In the genomic region with DNA sequence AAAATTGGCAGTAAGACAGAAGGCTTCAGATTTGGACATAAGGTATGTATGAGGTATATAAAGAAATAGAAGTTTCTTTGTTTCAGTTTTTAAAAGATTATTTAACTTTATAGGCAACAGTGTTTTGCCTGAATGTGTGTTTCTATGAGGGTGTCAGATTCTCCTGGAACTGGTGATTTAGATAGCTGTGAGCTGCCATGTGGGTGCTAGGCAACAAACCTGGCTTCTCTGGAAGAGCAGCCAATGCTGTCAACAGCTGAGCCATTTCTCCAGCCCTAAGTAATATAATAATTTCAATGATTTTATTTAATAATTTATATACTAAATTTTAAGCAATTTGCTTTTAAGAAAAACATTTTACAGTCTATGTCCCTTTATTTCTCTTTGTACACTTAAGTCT, we compare ENCODE assay signal across 22 mouse cellular contexts.
DNase-seq lines count a peak whose midpoint lies in the region; ATAC-seq and TF ChIP-seq lines count a peak whose summit lies in the region.
"Had no signal": no experiment of that assay in that cellular context is flagged by ENCODE, and none has a peak within 500 bp of the region (broad histone marks: within the 10 kb centered on the region; RNA-seq: fewer than 3 reads in every experiment).

No protein-coding gene starts in this region.

- DNase-seq in cerebellum, postnatal 10 days: peak; percentile 3 to 9
- DNase-seq in cerebellum, adult 2 months: no peak
- peak; percentile 23 for DNase-seq in layer of hippocampus, adult 11-12 months (ENCODE audit: low spot score)
- no peak for DNase-seq in layer of hippocampus, postnatal 25 days (ENCODE audit: extremely low spot score in 1 of 2, low spot score in 1 of 2)
- peak; percentile 51 for DNase-seq in brain, embryonic 14.5 days (ENCODE audit: low read depth)
- DNase-seq in telencephalon, adult 2 months (ENCODE audit: low read depth, low spot score): peak; percentile 44
- DNase-seq: adrenal gland, postnatal 10 days; B cell, adult 2 months; cerebellum, adult 18-20 months; cerebellum, postnatal 14 days; embryo, embryonic 11 days; gastrocnemius, postnatal 10 days; heart, adult 2 months had no signal

- H3K4me2 ChIP-seq in heart, embryonic 11.5 days: no peak overlapping the region
- H3K4me2 ChIP-seq: embryonic facial prominence, embryonic 15.5 days; heart, embryonic 12.5 days; hindbrain, embryonic 14.5 days had no signal

- no peak for TF ChIP-seq POLR2A in cerebellum, adult 2 months (IDR thresholded peaks at IDR 0.05; ENCODE audit: borderline replicate concordance, insufficient read depth, low read length)
- TF ChIP-seq POLR2A in brain, embryonic 14.5 days (IDR thresholded peaks at IDR 0.05; ENCODE audit: borderline replicate concordance, extremely low read depth, insufficient read depth, insufficient read length, poor library complexity, severe bottlenecking): no peak

- no peaks in the 10 kb centered on the region for H3K4me1 ChIP-seq in cerebellum, adult 2 months (ENCODE audit: control insufficient read depth, insufficient read depth, low read length)
- H3K4me1 ChIP-seq in heart, embryonic 11.5 days (ENCODE audit: control insufficient read depth, insufficient read depth, low read length): no peaks in the 10 kb centered on the region
- H3K4me1 ChIP-seq: embryonic facial prominence, embryonic 15.5 days; forebrain, embryonic 10.5 days; heart, embryonic 12.5 days; hindbrain, embryonic 10.5 days had no signal

- no peak overlapping the region for H3K4me3 ChIP-seq in cerebellum, adult 2 months (replicated peaks; ENCODE audit: insufficient read depth, low read depth, low read length)
- H3K4me3 ChIP-seq in heart, embryonic 11.5 days (ENCODE audit: low read depth, low read length): no peak overlapping the region
- H3K4me3 ChIP-seq: embryonic facial prominence, embryonic 15.5 days; erythroblast, embryonic 14.5 days; forebrain, embryonic 10.5 days; heart, adult 2 months; heart, embryonic 12.5 days; hindbrain, embryonic 10.5 days had no signal

- H3K27me3 ChIP-seq in cerebellum, adult 2 months (ENCODE audit: control insufficient read depth, insufficient read depth, low read length): no peaks in the 10 kb centered on the region
- no peaks in the 10 kb centered on the region for H3K27me3 ChIP-seq in heart, embryonic 11.5 days (ENCODE audit: control insufficient read depth, insufficient read depth, low read length)
- H3K27me3 ChIP-seq: embryonic facial prominence, embryonic 15.5 days; heart, embryonic 12.5 days had no signal

- H3K9me3 ChIP-seq in heart, embryonic 11.5 days (replicated peaks; ENCODE audit: control insufficient read depth, low read length): no peaks in the 10 kb centered on the region
- H3K9me3 ChIP-seq: embryonic facial prominence, embryonic 15.5 days; forebrain, embryonic 10.5 days; G1E; heart, embryonic 12.5 days; hindbrain, embryonic 10.5 days had no signal

- H3K36me3 ChIP-seq in heart, embryonic 11.5 days (ENCODE audit: control insufficient read depth, insufficient read depth, low read length): no peaks in the 10 kb centered on the region

- no peak overlapping the region for H3K27ac ChIP-seq in cerebellum, adult 2 months (ENCODE audit: insufficient read depth, low read length)
- H3K27ac ChIP-seq in heart, embryonic 11.5 days (ENCODE audit: low read depth, low read length): no peak overlapping the region
- H3K27ac ChIP-seq: embryonic facial prominence, embryonic 15.5 days; forebrain, embryonic 10.5 days; heart, adult 2 months; hindbrain, embryonic 10.5 days; hindbrain, embryonic 14.5 days had no signal

- no peak for ATAC-seq in heart, embryonic 11.5 days (replicated peaks; ENCODE audit: insufficient number of reproducible peaks, low FRiP score, low TSS enrichment)
- ATAC-seq: CD4-positive, CD25-positive, alpha-beta regulatory T cell, adult 4 months had no signal

- no peak for TF ChIP-seq CTCF in cerebellum, adult 2 months (IDR thresholded peaks at IDR 0.05; ENCODE audit: borderline replicate concordance, insufficient read depth, low read depth, low read length)
- no peak for TF ChIP-seq CTCF in brain, embryonic 14.5 days (IDR thresholded peaks at IDR 0.05; ENCODE audit: borderline replicate concordance, extremely low read depth, insufficient read depth, insufficient read length)

- H3K9ac ChIP-seq in heart, embryonic 11.5 days (ENCODE audit: low read depth, low read length): no peak overlapping the region
- H3K9ac ChIP-seq: embryonic facial prominence, embryonic 15.5 days; heart, embryonic 12.5 days; hindbrain, embryonic 14.5 days had no signal

Comparison
In these comparisons a context has a peak if more than half of its experiments do, and no peak if none do; other contexts are left out.
1. DNase-seq: peak in cerebellum, postnatal 10 days (2 of 2), layer of hippocampus, adult 11-12 months (single experiment), brain, embryonic 14.5 days (single experiment) and telencephalon, adult 2 months (single experiment); none in cerebellum, adult 2 months (0 of 2) and layer of hippocampus, postnatal 25 days (0 of 2).